Comparison of ENCODE assay signal across 16 mouse cellular contexts in the genomic region with DNA sequence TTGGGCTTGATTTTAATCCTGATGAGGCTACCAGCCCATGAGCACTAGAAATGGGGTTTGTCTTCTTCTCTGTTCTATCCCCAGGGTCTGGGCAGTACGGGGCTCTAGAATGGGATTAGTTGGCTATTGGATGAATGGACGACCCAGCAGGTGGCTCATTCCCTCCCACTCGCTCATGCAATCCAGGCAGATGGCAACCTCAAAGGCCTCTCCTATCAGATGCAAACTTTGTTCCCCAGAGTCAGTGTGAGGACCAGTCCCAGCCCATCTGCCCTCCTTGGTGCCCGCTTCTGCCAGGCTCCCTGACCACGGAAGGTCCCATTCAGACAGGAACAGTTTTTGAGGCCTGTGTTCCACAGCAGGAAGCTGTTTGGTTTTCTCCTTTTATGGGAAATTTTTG.
DNase-seq lines count a peak whose midpoint lies in the region; ATAC-seq lines count a peak whose summit lies in the region.
"Had no signal": no experiment of that assay in that cellular context is flagged by ENCODE, and none has a peak within 500 bp of the region (broad histone marks: within the 10 kb centered on the region; RNA-seq: fewer than 3 reads in every experiment).

No protein-coding gene starts in this region.

- no peaks in the 10 kb centered on the region for H3K27me3 ChIP-seq in embryonic facial prominence, embryonic 14.5 days (replicated peaks; ENCODE audit: control insufficient read depth, insufficient read depth, low read length)
- H3K27me3 ChIP-seq in embryonic facial prominence, embryonic 10.5 days (replicated peaks; ENCODE audit: low read depth, poor library complexity, severe bottlenecking): peaks cover 7% of the 10 kb centered on the region; the same call in 1 of the 2 replicates
- no peaks in the 10 kb centered on the region; the same call in 1 of the 2 replicates for H3K27me3 ChIP-seq in hindbrain, embryonic 12.5 days
- H3K27me3 ChIP-seq in midbrain, embryonic 15.5 days (replicated peaks): no peaks in the 10 kb centered on the region
- H3K27me3 ChIP-seq: embryonic facial prominence, embryonic 12.5 days had no signal

- no peak for DNase-seq in embryonic facial prominence, embryonic 14.5 days (ENCODE audit: low spot score)
- no peak for DNase-seq in embryonic facial prominence, embryonic 10.5 days (ENCODE audit: low spot score)
- peak; percentile 30 for DNase-seq in Muller cell, postnatal 12 days (ENCODE audit: inconsistent ontology term)
- no peak for DNase-seq in adrenal gland, postnatal 36 days
- no peak for DNase-seq in kidney, postnatal 14 days
- no peak for DNase-seq in lung, postnatal 4 days
- DNase-seq: gastrocnemius, adult 2 months; heart, adult 2 months; liver; lung, adult 18-20 months; thymus, adult 18-20 months had no signal

- WGBS in embryonic facial prominence, embryonic 14.5 days: 35% methylated on average over 5 of the region's 5 CpGs
- 34% methylated on average over 5 of the region's 5 CpGs for WGBS in embryonic facial prominence, embryonic 10.5 days
- WGBS in hindbrain, embryonic 12.5 days: 26% methylated on average over 5 of the region's 5 CpGs
- WGBS in midbrain, embryonic 15.5 days: 18% methylated on average over 5 of the region's 5 CpGs

- no peak for ATAC-seq in embryonic facial prominence, embryonic 14.5 days (ENCODE audit: low read depth)
- no peak for ATAC-seq in hindbrain, embryonic 12.5 days (ENCODE audit: low FRiP score)
- no peak for ATAC-seq in midbrain, embryonic 15.5 days (replicated peaks)
- ATAC-seq: inflammation-experienced regulatory T-cells, adult 6 months had no signal

- no peaks in the 10 kb centered on the region for H3K9me3 ChIP-seq in embryonic facial prominence, embryonic 14.5 days (ENCODE audit: control insufficient read depth, low read length)
- H3K9me3 ChIP-seq in embryonic facial prominence, embryonic 10.5 days: no peaks in the 10 kb centered on the region
- no peaks in the 10 kb centered on the region for H3K9me3 ChIP-seq in hindbrain, embryonic 12.5 days (replicated peaks)
- H3K9me3 ChIP-seq in midbrain, embryonic 15.5 days: no peaks in the 10 kb centered on the region
- H3K9me3 ChIP-seq: embryonic facial prominence, embryonic 12.5 days had no signal

- H3K9ac ChIP-seq in embryonic facial prominence, embryonic 14.5 days (ENCODE audit: low read depth, low read length): 0 out of 2 replicates have a peak overlapping the region, but pooled peaks have one; percentile 25
- no peak overlapping the region for H3K9ac ChIP-seq in hindbrain, embryonic 12.5 days
- H3K9ac ChIP-seq in midbrain, embryonic 15.5 days: no peak overlapping the region
- H3K9ac ChIP-seq: embryonic facial prominence, embryonic 12.5 days had no signal

- H3K27ac ChIP-seq in embryonic facial prominence, embryonic 14.5 days (replicated peaks; ENCODE audit: low read depth, low read length): no peak overlapping the region
- H3K27ac ChIP-seq in embryonic facial prominence, embryonic 10.5 days (replicated peaks): no peak overlapping the region
- peak overlapping the region; percentile 53; the same call in 1 of the 2 replicates for H3K27ac ChIP-seq in hindbrain, embryonic 12.5 days
- peak overlapping the region; percentile 60 for H3K27ac ChIP-seq in midbrain, embryonic 15.5 days
- H3K27ac ChIP-seq: embryonic facial prominence, embryonic 12.5 days; gastrocnemius, adult 2 months; heart, adult 2 months had no signal

- H3K4me1 ChIP-seq in embryonic facial prominence, embryonic 14.5 days (ENCODE audit: control insufficient read depth, insufficient read depth, low read length): peaks cover 9% of the 10 kb centered on the region; the same call in 1 of the 2 replicates
- H3K4me1 ChIP-seq in embryonic facial prominence, embryonic 10.5 days: peaks cover 25% of the 10 kb centered on the region
- peaks cover 33% of the 10 kb centered on the region for H3K4me1 ChIP-seq in hindbrain, embryonic 12.5 days
- H3K4me1 ChIP-seq in midbrain, embryonic 15.5 days: peaks cover 37% of the 10 kb centered on the region

- no peaks in the 10 kb centered on the region for H3K36me3 ChIP-seq in embryonic facial prominence, embryonic 14.5 days (ENCODE audit: control insufficient read depth, insufficient read depth, low read length)
- H3K36me3 ChIP-seq in embryonic facial prominence, embryonic 10.5 days (replicated peaks): no peaks in the 10 kb centered on the region
- no peaks in the 10 kb centered on the region for H3K36me3 ChIP-seq in hindbrain, embryonic 12.5 days
- H3K36me3 ChIP-seq in midbrain, embryonic 15.5 days (replicated peaks): no peaks in the 10 kb centered on the region
- H3K36me3 ChIP-seq: embryonic facial prominence, embryonic 12.5 days had no signal

- H3K4me2 ChIP-seq in embryonic facial prominence, embryonic 14.5 days (ENCODE audit: low read depth, low read length): no peak overlapping the region
- no peak overlapping the region for H3K4me2 ChIP-seq in hindbrain, embryonic 12.5 days (replicated peaks)
- H3K4me2 ChIP-seq in midbrain, embryonic 15.5 days: no peak overlapping the region
- H3K4me2 ChIP-seq: embryonic facial prominence, embryonic 12.5 days had no signal

- no peak overlapping the region for H3K4me3 ChIP-seq in embryonic facial prominence, embryonic 14.5 days (ENCODE audit: low read depth, low read length)
- H3K4me3 ChIP-seq in embryonic facial prominence, embryonic 10.5 days: no peak overlapping the region
- no peak overlapping the region for H3K4me3 ChIP-seq in hindbrain, embryonic 12.5 days
- no peak overlapping the region for H3K4me3 ChIP-seq in midbrain, embryonic 15.5 days
- H3K4me3 ChIP-seq: embryonic facial prominence, embryonic 12.5 days; gastrocnemius, adult 2 months; heart, adult 2 months; myocyte had no signal

Comparison
In these comparisons a context has a peak if more than half of its experiments do, and no peak if none do; other contexts are left out.
1. H3K27ac ChIP-seq: peak in hindbrain, embryonic 12.5 days (single experiment) and midbrain, embryonic 15.5 days (single experiment); none in embryonic facial prominence, embryonic 14.5 days (single experiment) and embryonic facial prominence, embryonic 10.5 days (single experiment).